ENCODE assay signal across 27 mouse cellular contexts in the genomic region with DNA sequence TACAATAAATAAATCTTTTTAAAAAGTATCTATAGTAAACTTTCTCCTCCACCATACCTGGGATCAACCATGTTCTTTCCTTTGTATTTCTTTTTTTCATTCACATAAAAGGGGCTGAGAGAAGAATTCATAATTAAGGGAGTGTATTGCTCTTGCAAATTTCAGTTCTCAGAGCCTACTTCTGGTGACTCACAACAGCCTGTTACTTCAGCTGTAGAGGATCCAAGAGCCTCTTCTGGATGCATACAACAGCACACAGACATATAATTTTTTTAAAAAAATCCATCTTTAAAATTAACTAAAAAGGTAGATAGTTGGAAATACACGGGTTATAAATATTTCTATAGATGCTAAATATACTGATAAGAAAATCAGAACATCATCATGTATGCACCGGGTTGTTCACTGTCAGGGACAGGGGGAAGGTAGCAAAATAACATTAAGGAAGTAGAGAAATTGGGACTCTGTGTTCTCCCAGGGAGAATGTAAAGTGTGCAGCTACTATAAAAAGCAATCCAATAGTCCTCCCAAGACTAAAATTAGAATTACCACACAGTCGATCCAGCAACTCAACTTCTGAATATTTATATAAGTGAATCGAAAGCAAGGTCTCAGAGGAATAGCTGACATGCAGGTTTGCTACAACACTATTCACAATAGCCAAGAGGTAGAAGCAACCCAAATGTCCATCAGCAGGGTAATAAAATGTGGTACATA. TPM values are rescaled to one million over a fixed set of nuclear protein-coding genes. Genes with fewer than 3 reads are reported as not detected.
"Had no signal": no experiment of that assay in that cellular context is flagged by ENCODE, and none has a peak within 500 bp of the region (broad histone marks: within the 10 kb centered on the region; RNA-seq: fewer than 3 reads in every experiment).

No protein-coding gene starts in this region.

- H3K4me2 ChIP-seq: limb, embryonic 13.5 days; liver, embryonic 12.5 days; liver, embryonic 15.5 days; lung, embryonic 15.5 days; midbrain, embryonic 13.5 days; neural tube, embryonic 13.5 days; stomach, embryonic 15.5 days had no signal

- H3K9ac ChIP-seq: limb, embryonic 13.5 days; liver, embryonic 12.5 days; liver, embryonic 15.5 days; lung, embryonic 15.5 days; midbrain, embryonic 13.5 days; neural tube, embryonic 13.5 days; stomach, embryonic 15.5 days had no signal

- H3K9me3 ChIP-seq: limb, embryonic 10.5 days; liver, embryonic 12.5 days; liver, embryonic 15.5 days; lung, embryonic 15.5 days; stomach, embryonic 15.5 days had no signal

- H3K27me3 ChIP-seq: limb, embryonic 13.5 days; liver, embryonic 12.5 days; liver, embryonic 15.5 days; lung, embryonic 15.5 days; megakaryocyte, embryonic 14.5 days; midbrain, embryonic 13.5 days; neural tube, embryonic 13.5 days; stomach, embryonic 15.5 days had no signal

- H3K27ac ChIP-seq: limb, embryonic 10.5 days; limb, embryonic 13.5 days; liver, embryonic 12.5 days; liver, embryonic 15.5 days; lung, embryonic 15.5 days; midbrain, embryonic 10.5 days; midbrain, embryonic 13.5 days; neural tube, embryonic 13.5 days; stomach, embryonic 15.5 days had no signal

- H3K4me1 ChIP-seq: limb, embryonic 10.5 days; limb, embryonic 13.5 days; liver, embryonic 12.5 days; liver, embryonic 15.5 days; lung, embryonic 15.5 days; megakaryocyte, embryonic 14.5 days; midbrain, embryonic 10.5 days; midbrain, embryonic 13.5 days; neural tube, embryonic 13.5 days; stomach, embryonic 15.5 days had no signal

- DNase-seq: kidney, adult 9 months; kidney, postnatal 14 days; kidney, postnatal 4 days; layer of hippocampus, adult 9-11 months; liver; lung, adult 18-20 months; lung, postnatal 10 days; lung, postnatal 36 days; retina, postnatal 1 day; right cerebral cortex, postnatal 25 days; spleen, adult 18-20 months; thymus, adult 18-20 months; thymus, postnatal 36 days had no signal

- H3K4me3 ChIP-seq: limb, embryonic 10.5 days; limb, embryonic 13.5 days; liver, embryonic 12.5 days; liver, embryonic 15.5 days; lung, embryonic 15.5 days; megakaryocyte, embryonic 14.5 days; midbrain, embryonic 10.5 days; midbrain, embryonic 13.5 days; myocyte; neural tube, embryonic 13.5 days; stomach, embryonic 15.5 days had no signal

- ATAC-seq: liver, embryonic 12.5 days; midbrain, embryonic 13.5 days; midbrain, embryonic 16.5 days had no signal

RNA-seq across cellular contexts. Expression of a gene that starts 58.0 kb away (rescaled TPM):
- total RNA-seq: monocyte, adult 5-6 weeks; neutrophil, adult 5-6 weeks had no signal
